Mouse (Mus musculus) stomach, embryonic 16.5 days (tissue): ENCODE measurements at regions not wholly inside any gene's neighbourhood (a gene's known extent, or its start where the extent isn't known, plus 50 kb on each side); places are given as distances from the start of the nearest gene placed in this dataset.

Experiments used
- ATAC-seq: fragments of 200-750 bp; cut with Nextera tagmentation; 2 replicates; pipeline ENCODE4 v1.8.0; 2017; ENCODE audit warnings: moderate number of reproducible peaks, moderate TSS enrichment; ENCODE audit not compliant: insufficient read depth, low FRiP score
- H3K27ac ChIP-seq: fragments of 300-500 bp; sonication (generic); 2 replicates; pipeline ENCODE4 v1.5.1; 2014; ENCODE audit warnings: low read length
- H3K27me3 ChIP-seq: fragments of 300-500 bp; sonication (generic); 2 replicates; pipeline ENCODE4 v1.6.1; 2014; ENCODE audit warnings: low read length, control low read depth, mixed read lengths; ENCODE audit not compliant: control insufficient read depth, insufficient read depth
- H3K36me3 ChIP-seq: fragments of 300-500 bp; sonication (generic); 2 replicates; pipeline ENCODE4 v1.6.1; 2014; ENCODE audit warnings: low read length; ENCODE audit not compliant: control insufficient read depth, insufficient read depth
- H3K4me1 ChIP-seq: fragments of 300-500 bp; sonication (generic); 2 replicates; pipeline ENCODE4 v1.6.1; 2014; ENCODE audit warnings: low read length, control low read depth, mixed read lengths; ENCODE audit not compliant: control insufficient read depth, insufficient read depth
- H3K4me2 ChIP-seq: fragments of 300-500 bp; sonication (generic); 2 replicates; pipeline ENCODE4 v1.6.1; 2014; ENCODE audit warnings: low read depth, low read length, mixed read lengths
- H3K4me3 ChIP-seq: fragments of 300-500 bp; sonication (generic); replicated peaks from 2 replicates; pipeline ENCODE4 v1.5.1; 2014; ENCODE audit warnings: mild to moderate bottlenecking, low read length
- H3K9ac ChIP-seq: fragments of 300-500 bp; sonication (generic); 2 replicates; pipeline ENCODE4 v1.6.1; 2014; ENCODE audit warnings: low read length
- H3K9me3 ChIP-seq: fragments of 300-500 bp; sonication (generic); replicated peaks from 2 replicates; pipeline ENCODE4 v1.6.1; 2016; ENCODE audit warnings: low read length, control low read depth; ENCODE audit not compliant: control insufficient read depth
- WGBS: fragments of 180-500 bp; shearing (Covaris S2); extraction: QIAGEN DNeasy Blood & Tissue Kit; methylation state at CpG from one replicate; pipeline ENCODE4 v1.1.7; 2014; 5-methylcytosine and 5-hydroxymethylcytosine counted together

DNA sequence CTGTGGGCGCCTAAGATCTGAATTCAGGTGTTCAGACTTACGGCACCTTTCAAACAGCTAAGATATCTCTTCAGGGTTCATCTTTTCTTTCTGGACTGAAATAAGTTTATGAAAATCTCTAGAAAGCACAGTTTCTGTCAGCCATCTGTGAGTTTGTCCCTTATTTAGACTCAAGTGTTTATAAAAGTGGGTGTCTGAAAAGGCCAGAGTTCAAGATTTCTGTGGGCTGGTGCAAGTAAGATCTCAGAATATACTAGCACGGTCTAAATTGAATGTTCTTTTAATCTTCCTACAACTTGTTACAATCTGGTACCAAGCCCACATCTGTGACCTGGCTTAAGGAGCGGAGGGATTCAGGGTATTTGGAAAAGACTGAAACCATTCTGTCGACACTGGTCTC is 233.4 kb upstream of the Adgrl2 start:
- WGBS, result 79% methylated on average over 5 of the region's 5 CpGs

GRCm38 (mm10) chr3:149220958-149221357 is 230.6 kb upstream of the Adgrl2 start:
- Histone ChIP-seq H3K4me2 (no peak overlapping the region), H3K4me3 (no peak overlapping the region), H3K9me3 (no peaks in the 10 kb centered on the region), H3K9ac (no peak overlapping the region), H3K27me3 (no peaks in the 10 kb centered on the region), H3K36me3 (no peaks in the 10 kb centered on the region), H3K4me1 (peaks cover 5% of the 10 kb centered on the region; the same call in 1 of the 2 replicates), H3K27ac (0 out of 2 replicates have a peak overlapping the region, but pooled peaks have one; percentile 17)
- 66% methylated on average over 4 of the region's 4 CpGs for WGBS
- ATAC-seq, result no peak

More for the DNA sequence above, 233.4 kb upstream of the Adgrl2 start:
- Histone ChIP-seq H3K4me3 (no peak overlapping the region), H3K4me2 (no peak overlapping the region), H3K27ac (no peak overlapping the region), H3K36me3 (no peaks in the 10 kb centered on the region), H3K4me1 (peaks cover 5% of the 10 kb centered on the region; the same call in 1 of the 2 replicates), H3K27me3 (no peaks in the 10 kb centered on the region), H3K9ac (no peak overlapping the region), H3K9me3 (no peaks in the 10 kb centered on the region)
- no peak for ATAC-seq

GRCm38 (mm10) chr3:149220304-149220951 is 230.1 kb upstream of the Adgrl2 start:
- H3K4me3 ChIP-seq, result no peak overlapping the region
- H3K27me3 ChIP-seq, result no peaks in the 10 kb centered on the region
- peaks cover 5% of the 10 kb centered on the region; the same call in 1 of the 2 replicates for H3K4me1 ChIP-seq
- WGBS, result 65% methylated on average over 8 of the region's 8 CpGs
- ATAC-seq, result peak; percentile 40; the same call in 1 of the 2 replicates
- peak overlapping the region; percentile 17; the same call in 1 of the 2 replicates for H3K27ac ChIP-seq
- no peak overlapping the region for H3K9ac ChIP-seq
- H3K36me3 ChIP-seq, result no peaks in the 10 kb centered on the region
- no peak overlapping the region for H3K4me2 ChIP-seq
- H3K9me3 ChIP-seq, result no peaks in the 10 kb centered on the region

DNA sequence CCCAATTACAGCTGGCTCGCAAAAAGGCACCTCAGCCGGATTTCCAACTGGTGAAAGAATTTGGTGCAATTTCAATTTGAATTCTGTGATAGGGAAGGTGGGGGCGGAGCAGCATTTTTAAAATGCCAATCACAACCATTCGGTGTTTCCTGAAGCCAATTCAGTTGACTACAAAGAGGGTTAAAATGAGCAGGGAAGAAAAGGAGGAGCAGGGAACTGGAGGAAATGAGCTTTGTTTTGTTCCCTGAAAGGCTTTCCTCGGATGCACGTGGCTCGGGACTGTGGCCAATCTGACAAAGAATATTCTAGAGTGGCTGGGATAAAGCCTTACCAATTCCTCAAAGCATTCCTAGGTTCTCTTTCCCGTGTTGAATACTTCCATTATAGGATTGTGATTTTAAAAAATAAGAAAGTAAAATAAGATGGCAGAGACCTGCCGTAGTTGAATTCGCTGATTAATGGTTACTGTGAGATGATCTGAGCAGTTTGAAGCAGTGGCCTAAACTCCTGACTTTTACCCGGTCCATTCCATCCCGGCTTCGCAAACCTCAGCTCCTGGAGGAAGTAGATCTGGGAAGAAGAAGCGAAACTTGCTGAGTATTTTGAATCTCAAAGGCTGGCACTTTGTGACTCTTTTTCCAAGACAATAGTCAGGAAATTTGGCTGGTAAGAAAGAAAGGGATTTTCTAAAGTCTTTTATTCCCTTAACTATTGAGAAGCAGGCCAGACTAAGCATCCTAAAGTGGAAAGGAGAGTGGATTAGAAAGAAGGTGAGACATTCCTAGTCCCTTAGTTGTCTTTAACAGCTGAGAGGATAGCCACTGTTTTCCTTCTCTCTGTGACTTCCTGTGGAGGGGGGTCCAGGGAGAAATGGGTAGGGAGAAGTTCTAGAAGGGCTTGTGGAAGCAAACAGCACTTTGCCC is 229.3 kb upstream of the Adgrl2 start:
- H3K9ac ChIP-seq, result no peak overlapping the region
- no peak for ATAC-seq
- peak overlapping the region; percentile 2; the same call in 1 of the 2 replicates for H3K27ac ChIP-seq
- H3K4me3 ChIP-seq, result no peak overlapping the region
- no peaks in the 10 kb centered on the region for H3K9me3 ChIP-seq
- no peaks in the 10 kb centered on the region for H3K36me3 ChIP-seq
- H3K27me3 ChIP-seq, result no peaks in the 10 kb centered on the region
- H3K4me1 ChIP-seq, result peaks cover 5% of the 10 kb centered on the region; the same call in 1 of the 2 replicates
- no peak overlapping the region for H3K4me2 ChIP-seq
- WGBS, result 61% methylated on average over 14 of the region's 14 CpGs

DNA sequence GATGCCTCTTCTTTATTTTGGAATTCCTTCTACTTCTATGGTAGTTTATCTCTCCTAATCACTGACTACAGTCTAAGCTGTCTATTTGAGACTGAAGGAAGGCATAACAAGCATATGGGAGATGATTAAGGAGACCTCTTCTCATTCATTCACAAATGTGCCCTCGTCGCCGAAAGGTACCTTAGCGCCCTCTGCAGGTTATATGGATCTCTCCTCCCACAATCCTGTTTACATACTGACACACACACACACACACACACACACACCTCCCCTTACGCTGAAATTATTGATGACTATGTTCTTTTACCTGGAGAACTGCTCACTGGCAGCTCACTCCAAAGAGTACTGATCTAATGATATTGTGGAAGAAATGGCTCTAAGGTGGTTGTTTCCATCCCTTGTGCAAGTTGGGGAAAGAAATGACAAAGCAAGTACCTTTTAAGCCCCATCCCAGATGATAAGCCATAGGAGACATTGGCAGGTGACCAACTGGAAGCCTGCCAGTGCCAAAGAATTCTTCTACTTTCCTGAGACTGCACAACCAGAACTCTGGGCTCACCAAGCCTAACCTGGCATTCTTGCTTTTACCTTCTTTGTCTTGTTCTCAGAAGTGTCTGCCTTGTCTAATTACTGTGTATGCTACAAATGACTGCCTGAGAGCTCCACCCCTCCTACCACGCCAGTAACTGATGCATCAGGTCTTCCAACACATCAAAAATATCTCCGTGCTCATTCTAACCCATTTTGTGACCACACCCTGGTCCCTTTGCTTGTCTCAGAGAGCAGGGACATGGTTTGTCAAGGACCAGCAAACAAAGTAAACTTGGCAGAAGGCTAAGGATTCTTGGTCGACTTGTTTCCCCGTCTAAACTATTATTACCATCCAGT is 227.8 kb upstream of the Adgrl2 start:
- Histone ChIP-seq H3K9ac (no peak overlapping the region), H3K4me3 (no peak overlapping the region), H3K36me3 (no peaks in the 10 kb centered on the region), H3K9me3 (no peaks in the 10 kb centered on the region), H3K4me1 (peaks cover 5% of the 10 kb centered on the region; the same call in 1 of the 2 replicates), H3K27ac (no peak overlapping the region), H3K27me3 (no peaks in the 10 kb centered on the region), H3K4me2 (no peak overlapping the region)
- 83% methylated on average over 9 of the region's 9 CpGs for WGBS
- no peak for ATAC-seq

DNA sequence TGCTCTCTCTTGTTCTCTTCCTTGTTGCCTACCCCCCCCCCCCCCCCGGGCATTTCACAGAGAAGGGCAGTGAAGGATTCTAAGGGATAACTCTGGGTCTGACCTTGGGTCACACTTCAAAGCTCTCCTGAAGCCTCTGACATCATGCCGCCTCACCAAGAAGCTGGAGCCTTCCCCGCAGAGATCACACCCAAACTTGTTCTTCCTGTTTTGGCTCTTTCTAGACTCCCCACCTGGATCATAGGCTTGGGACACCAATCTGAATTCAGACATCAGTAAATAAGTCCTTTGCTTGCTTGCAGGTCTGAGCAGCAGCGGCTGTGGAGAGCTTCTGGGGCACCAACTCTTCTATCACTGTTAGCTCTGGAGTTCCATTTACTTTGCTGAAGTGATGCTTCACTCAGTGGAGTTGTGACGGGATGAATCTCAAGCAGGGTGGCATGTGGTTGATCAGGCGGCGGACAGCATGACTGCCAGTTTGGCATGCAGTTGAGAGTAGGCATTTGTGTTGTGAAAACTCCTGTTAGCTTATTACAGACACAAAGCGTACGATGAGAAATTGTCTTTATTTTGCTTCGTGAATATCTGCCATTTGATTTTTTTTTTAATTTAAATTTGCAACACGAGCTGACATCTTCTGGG is 226.5 kb upstream of the Adgrl2 start:
- WGBS, result 66% methylated on average over 11 of the region's 11 CpGs
- no peaks in the 10 kb centered on the region for H3K27me3 ChIP-seq
- no peak overlapping the region for H3K9ac ChIP-seq
- no peak overlapping the region for H3K4me2 ChIP-seq
- no peaks in the 10 kb centered on the region for H3K9me3 ChIP-seq
- peak; percentile 50; the same call in 1 of the 2 replicates for ATAC-seq
- H3K4me3 ChIP-seq, result no peak overlapping the region
- H3K27ac ChIP-seq, result peak overlapping the region; percentile 75
- H3K36me3 ChIP-seq, result no peaks in the 10 kb centered on the region
- H3K4me1 ChIP-seq, result peaks cover 5% of the 10 kb centered on the region; the same call in 1 of the 2 replicates

DNA sequence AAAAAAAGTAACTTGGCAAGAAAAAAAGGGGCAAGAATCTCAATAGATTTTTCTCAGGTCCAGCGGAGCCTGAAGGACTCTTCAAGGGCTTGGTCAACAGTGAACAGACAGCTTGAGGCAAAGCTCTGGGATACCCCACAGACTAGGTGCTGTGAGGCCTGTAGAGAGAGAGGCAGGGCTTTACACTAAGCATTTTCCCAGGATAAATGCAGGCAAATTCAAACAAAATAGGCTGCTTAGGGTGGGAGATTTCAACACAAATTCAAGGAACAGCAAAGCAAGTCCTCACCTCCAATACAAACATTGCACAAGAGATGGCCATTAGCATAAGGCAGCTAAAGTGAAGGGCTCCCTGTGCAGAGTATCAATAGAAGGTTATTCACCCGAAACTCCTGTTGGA is 225.3 kb upstream of the Adgrl2 start:
- Histone ChIP-seq H3K4me1 (peaks cover 5% of the 10 kb centered on the region; the same call in 1 of the 2 replicates), H3K9ac (no peak overlapping the region), H3K36me3 (no peaks in the 10 kb centered on the region), H3K27me3 (no peaks in the 10 kb centered on the region), H3K4me3 (no peak overlapping the region), H3K27ac (peak overlapping the region; percentile 31), H3K4me2 (no peak overlapping the region), H3K9me3 (no peaks in the 10 kb centered on the region)
- ATAC-seq, result no peak; the same call in 1 of the 2 replicates
- WGBS, result 62% methylated on average over 2 of the region's 2 CpGs

DNA sequence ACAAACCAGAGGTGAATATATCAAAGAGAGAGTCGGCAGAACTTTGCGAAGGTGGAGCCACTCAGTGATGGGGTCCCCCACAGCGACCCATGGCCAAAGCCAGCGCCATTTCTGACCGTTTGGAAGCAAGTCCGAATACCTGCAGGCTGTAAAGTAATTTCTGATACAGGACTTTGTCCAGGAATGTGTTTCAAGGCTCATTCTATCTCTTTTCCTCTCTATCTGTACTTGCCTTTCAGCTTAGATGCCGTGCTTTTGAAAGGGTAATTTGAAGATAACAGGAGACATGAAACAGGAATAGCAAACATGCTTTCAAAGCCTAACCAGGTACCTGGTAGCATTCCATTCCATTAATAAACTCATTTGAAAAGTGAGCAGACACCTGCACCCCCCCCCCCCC is 221.6 kb upstream of the Adgrl2 start:
- no peak overlapping the region for H3K9ac ChIP-seq
- no peaks in the 10 kb centered on the region for H3K36me3 ChIP-seq
- ATAC-seq, result no peak
- H3K4me2 ChIP-seq, result no peak overlapping the region
- no peaks in the 10 kb centered on the region for H3K4me1 ChIP-seq
- H3K9me3 ChIP-seq, result no peaks in the 10 kb centered on the region
- no peaks in the 10 kb centered on the region for H3K27me3 ChIP-seq
- WGBS, result 68% methylated on average over 7 of the region's 7 CpGs
- H3K27ac ChIP-seq, result no peak overlapping the region
- no peak overlapping the region for H3K4me3 ChIP-seq
